Mouse (Mus musculus) G1E (cell line): ENCODE results near the gene Prdm16.

Source experiments
- CTCF ChIP-seq: IDR thresholded peaks from 2 replicates; pipeline ENCODE4 v1.5.1; 2012; ENCODE audit warnings: low read depth, low read length, inconsistent platforms, mixed read lengths
- GATA1 ChIP-seq: IDR thresholded peaks from 2 replicates; pipeline ENCODE4 v1.6.1; 2012; ENCODE audit warnings: borderline replicate concordance, low read length, inconsistent platforms, mixed read lengths
- GATA2 ChIP-seq: IDR thresholded peaks from 2 replicates; pipeline ENCODE4 v1.6.1; 2012; ENCODE audit warnings: low read depth, low read length, inconsistent platforms, borderline replicate concordance
- POLR2AphosphoS5 ChIP-seq: IDR thresholded peaks from 2 replicates; pipeline ENCODE4 v1.6.1; 2012; ENCODE audit warnings: low read depth, low read length, inconsistent platforms; ENCODE audit not compliant: insufficient replicate concordance
- TAL1 ChIP-seq: conservative IDR thresholded peaks from 2 replicates; pipeline ENCODE4 v1.6.1; 2012; ENCODE audit warnings: low read depth, low read length, inconsistent platforms, mixed read lengths

DNA sequence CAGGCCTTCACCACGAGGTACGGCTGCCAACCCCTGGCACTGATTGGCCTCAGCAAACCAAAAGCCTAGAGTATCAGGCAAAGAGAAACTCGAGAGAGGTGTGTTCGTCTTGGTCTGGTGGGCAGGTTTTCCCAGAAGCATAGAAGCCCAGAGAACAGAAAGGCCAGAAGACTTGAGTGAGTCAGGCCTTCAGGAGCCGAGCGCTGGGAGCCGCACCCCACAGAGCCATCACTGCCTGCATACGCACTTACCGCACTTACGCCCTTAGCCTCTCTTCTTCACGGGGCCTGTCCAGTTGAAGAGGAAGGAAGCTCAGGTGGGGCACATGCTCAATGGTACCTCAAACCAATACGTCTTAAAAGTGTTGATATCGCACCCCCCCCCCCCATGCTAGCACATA, 53.0 kb downstream of the Prdm16 start:
- no peak for TF ChIP-seq CTCF
- TF ChIP-seq TAL1 = no peak
- TF ChIP-seq GATA1 = no peak
- no peak for TF ChIP-seq POLR2AphosphoS5
- no peak for TF ChIP-seq GATA2
